Mouse (Mus musculus): ENCODE data around the gene 2900026A02Rik. TPM values are rescaled to one million over a fixed set of nuclear protein-coding genes. Genes with fewer than 3 reads are reported as not detected.

2900026A02Rik gene
- polyA plus RNA-seq, 1 experiment from 2014 or later = 7.2 TPM

- Histone ChIP-seq H3K4me1 (peaks cover 34% of the 10 kb centered on the region), H3K9ac (no peak overlapping the region), H3K27me3 (no peaks in the 10 kb centered on the region), H3K36me3 (no peaks in the 10 kb centered on the region), H3K4me3 (no peak overlapping the region), H3K27ac (no peak overlapping the region), H3K9me3 (0 out of 2 replicates have a peak, but pooled peaks cover 5% of the 10 kb centered on the region), H3K4me2 (replicated peaks) (no peak overlapping the region)
- no peak for ATAC-seq (ENCODE audit: low FRiP score, low read depth)
- WGBS = 84% methylated on average over 6 of the region's 6 CpGs
Observed at GRCm38 (mm10) chr5:113038601-113039000, 182.4 kb downstream of the 2900026A02Rik start.

Other genes starting within 250 kb of the 2900026A02Rik start
- gene Grk3, start 205.4 kb downstream of the 2900026A02Rik start, polyA plus RNA-seq (2015; fragmentation: Nextera tagmentation; extraction: Ambion mirVana) = 13.2 and 14.0 TPM in 2 replicates
- not detected in 2 replicates for gene Crybb2, start 151.1 kb downstream of the 2900026A02Rik start, polyA plus RNA-seq (2015; fragmentation: Nextera tagmentation; extraction: Ambion mirVana)
- 0.89 and 1.6 TPM in 2 replicates for gene Crybb3, start 139.7 kb downstream of the 2900026A02Rik start, polyA plus RNA-seq (2015; fragmentation: Nextera tagmentation; extraction: Ambion mirVana)
- not detected in 2 replicates for gene Tmem211, start 5.7 kb upstream of the 2900026A02Rik start, polyA plus RNA-seq (2015; fragmentation: Nextera tagmentation; extraction: Ambion mirVana)
- 2.7 and 3.4 TPM in 2 replicates for gene Sgsm1, start 89.5 kb upstream of the 2900026A02Rik start, polyA plus RNA-seq (2015; fragmentation: Nextera tagmentation; extraction: Ambion mirVana)
- not detected in 2 replicates for gene Aym1, start 136.1 kb upstream of the 2900026A02Rik start, polyA plus RNA-seq (2015; fragmentation: Nextera tagmentation; extraction: Ambion mirVana)